Mouse (Mus musculus) lung, embryonic 16.5 days (tissue): Measurements from ENCODE around the gene Ifi208. TPM values are rescaled to one million over a fixed set of nuclear protein-coding genes. Genes with fewer than 3 reads are reported as not detected.
"Not testable (repeated sequence)": the region's sequence is repeated elsewhere in the genome, so short reads cannot be mapped to it uniquely, and the experiment has no call there.

ENCODE experiments used
- ATAC-seq: fragments of 200-750 bp; cut with Nextera tagmentation; 2 replicates; pipeline ENCODE4 v1.8.0; 2017; ENCODE audit warnings: low read depth, mild to moderate bottlenecking, moderate library complexity
- H3K27ac ChIP-seq: fragments of 300-500 bp; sonication (generic); 2 replicates; pipeline ENCODE4 v1.5.1; 2014; ENCODE audit warnings: mild to moderate bottlenecking, control low read depth, low read length
- H3K27me3 ChIP-seq: fragments of 300-500 bp; sonication (generic); 2 replicates; pipeline ENCODE4 v1.6.1; 2014; ENCODE audit warnings: low read depth, low read length, mixed read lengths; ENCODE audit not compliant: control insufficient read depth, insufficient read depth
- H3K36me3 ChIP-seq: fragments of 300-500 bp; sonication (generic); 2 replicates; pipeline ENCODE4 v1.6.1; 2014; ENCODE audit warnings: low read length; ENCODE audit not compliant: control insufficient read depth, insufficient read depth
- H3K4me1 ChIP-seq: fragments of 300-500 bp; sonication (generic); replicated peaks from 2 replicates; pipeline ENCODE4 v1.6.1; 2014; ENCODE audit warnings: low read length, mixed read lengths; ENCODE audit not compliant: control insufficient read depth, insufficient read depth
- H3K4me2 ChIP-seq: fragments of 300-500 bp; sonication (generic); 2 replicates; pipeline ENCODE4 v1.6.1; 2014; ENCODE audit warnings: low read depth, low read length, control low read depth
- H3K4me3 ChIP-seq: fragments of 300-500 bp; sonication (generic); 2 replicates; pipeline ENCODE4 v1.5.1; 2014; ENCODE audit warnings: mild to moderate bottlenecking, low read length, control low read depth
- H3K9ac ChIP-seq: fragments of 300-500 bp; sonication (generic); 2 replicates; pipeline ENCODE4 v1.6.1; 2014; ENCODE audit warnings: low read length, control low read depth
- H3K9me3 ChIP-seq: fragments of 300-500 bp; sonication (generic); 2 replicates; pipeline ENCODE4 v1.6.1; 2016; ENCODE audit warnings: low read length; ENCODE audit not compliant: control insufficient read depth
- WGBS: fragments of 180-500 bp; shearing (Covaris S2); extraction: QIAGEN DNeasy Blood & Tissue Kit; methylation state at CpG from one replicate; pipeline ENCODE4 v1.1.7; 2014; 5-methylcytosine and 5-hydroxymethylcytosine counted together
- microRNA-seq: library from miRNA; unstranded; fragments of <30 nt; microRNA quantifications from one replicate; pipeline ENCODE4, GENCODE M21; 2016
- polyA plus RNA-seq: library from polyadenylated mRNA; unstranded; fragments of >200 nt; fragmentation: Nextera tagmentation; extraction: Ambion mirVana; gene quantifications from 2 replicates; pipeline ENCODE4 v1.2.1, GENCODE M21; 2015

The Ifi208 gene
- polyA plus RNA-seq, 1 experiment from 2014 or later: 0.08 TPM

DNA sequence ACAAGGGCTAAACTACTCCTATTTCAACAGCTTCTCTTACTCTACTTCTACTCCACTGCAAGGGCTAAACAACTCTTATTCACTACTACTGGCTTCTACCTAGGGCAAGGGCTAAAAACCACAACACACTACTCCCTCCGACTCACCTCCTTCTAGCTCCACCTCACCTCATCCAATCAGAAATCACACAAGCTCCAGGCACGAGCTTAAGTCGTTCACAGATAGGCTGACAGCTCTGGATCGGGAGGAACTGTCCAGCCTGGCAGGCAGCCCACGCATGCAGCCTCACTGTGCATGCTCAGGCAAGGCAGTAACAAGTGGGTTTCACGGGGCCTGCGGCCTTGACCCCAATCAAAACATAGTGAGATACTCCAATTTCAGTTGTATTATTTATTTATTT, 59.7 kb downstream of the Ifi208 start:
- no peaks in the 10 kb centered on the region for H3K9me3 ChIP-seq
- H3K4me1 ChIP-seq: no peaks in the 10 kb centered on the region
- no peaks in the 10 kb centered on the region for H3K27me3 ChIP-seq
- ATAC-seq: no peak
- H3K9ac ChIP-seq: no peak overlapping the region
- 14% methylated on average over 7 of the region's 7 CpGs for WGBS
- no peak overlapping the region for H3K4me2 ChIP-seq
- no peak overlapping the region for H3K27ac ChIP-seq
- no peaks in the 10 kb centered on the region for H3K36me3 ChIP-seq
- no peak overlapping the region for H3K4me3 ChIP-seq

DNA sequence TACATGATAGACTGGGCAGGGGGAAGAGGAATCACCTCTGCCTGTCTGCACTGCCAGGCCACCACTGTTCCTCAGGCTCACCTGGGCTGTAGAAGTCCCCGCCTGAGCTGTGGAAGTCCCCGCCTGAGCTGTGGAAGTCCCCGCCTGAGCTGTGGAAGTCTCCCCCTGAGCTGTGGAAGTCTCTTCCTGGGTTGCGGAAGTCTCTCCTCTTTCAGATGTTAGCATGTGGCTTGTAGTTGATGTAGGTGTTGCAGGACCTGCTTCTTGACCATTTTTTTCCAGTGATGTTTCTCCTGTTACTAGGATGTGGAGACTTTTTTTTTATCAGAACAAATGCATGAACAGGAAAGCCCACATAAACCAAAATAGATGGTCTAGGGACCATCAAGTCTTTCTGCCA, 61.5 kb downstream of the Ifi208 start:
- H3K27ac ChIP-seq, H3K4me3 ChIP-seq, H3K36me3 ChIP-seq, H3K4me2 ChIP-seq, H3K9me3 ChIP-seq, H3K4me1 ChIP-seq, ATAC-seq, H3K27me3 ChIP-seq, H3K9ac ChIP-seq: not testable (repeated sequence)
- WGBS: 87% methylated on average over 4 of the region's 4 CpGs

DNA sequence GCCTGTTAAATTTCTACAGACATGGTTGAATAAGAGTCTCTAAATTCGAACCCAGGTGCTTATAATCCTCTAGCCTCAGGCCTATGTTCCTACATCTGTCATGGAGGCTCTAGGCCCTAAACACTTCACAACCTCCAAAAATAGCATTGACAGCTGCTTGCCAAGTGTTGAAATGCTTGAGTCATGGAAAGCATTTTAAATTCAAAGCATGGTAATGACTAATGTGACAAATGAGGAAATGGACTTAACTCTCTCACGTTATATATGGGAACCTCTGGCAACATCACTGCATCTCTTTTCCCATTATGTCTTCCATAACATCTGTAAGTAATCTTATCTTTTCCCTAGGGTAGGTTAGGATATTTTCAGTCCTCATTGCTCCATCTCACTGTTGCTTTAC, 63.5 kb downstream of the Ifi208 start:
- ATAC-seq: no peak
- Histone ChIP-seq H3K27me3 (no peaks in the 10 kb centered on the region), H3K27ac (no peak overlapping the region), H3K4me1 (no peaks in the 10 kb centered on the region), H3K4me2 (no peak overlapping the region), H3K4me3 (no peak overlapping the region), H3K9ac (no peak overlapping the region), H3K36me3 (no peaks in the 10 kb centered on the region), H3K9me3 (no peaks in the 10 kb centered on the region)
- WGBS: 51% methylated on average over 2 of the region's 2 CpGs

DNA sequence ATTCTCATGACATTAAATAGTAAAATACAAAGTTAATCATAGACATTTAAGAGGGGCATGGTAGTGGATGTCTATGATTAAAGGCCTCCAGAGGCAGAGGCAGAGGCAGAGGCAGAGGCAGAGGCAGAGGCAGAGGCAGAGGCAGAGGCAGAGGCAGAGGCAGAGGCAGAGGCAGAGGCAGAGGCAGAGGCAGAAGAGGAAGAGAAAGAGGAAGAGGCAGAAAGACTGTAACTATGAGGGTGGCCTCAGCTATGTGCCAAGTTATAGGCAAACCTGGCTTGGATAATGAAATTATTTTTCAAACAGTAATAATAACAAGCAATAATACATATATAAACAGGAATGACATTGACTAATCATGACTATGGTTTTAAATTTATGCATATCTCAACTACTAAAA, 67.1 kb downstream of the Ifi208 start:
- H3K9me3 ChIP-seq: no peaks in the 10 kb centered on the region
- no peaks in the 10 kb centered on the region for H3K36me3 ChIP-seq
- no peak overlapping the region for H3K4me3 ChIP-seq
- no peak overlapping the region for H3K9ac ChIP-seq
- no peak overlapping the region for H3K27ac ChIP-seq
- no peak for ATAC-seq
- H3K4me1 ChIP-seq: no peaks in the 10 kb centered on the region
- no peak overlapping the region for H3K4me2 ChIP-seq
- H3K27me3 ChIP-seq: no peaks in the 10 kb centered on the region

- Histone ChIP-seq H3K4me3 (no peak within 1 kb of the TSS), H3K4me1 (no peaks in the 10 kb centered on the region), H3K9ac (no peak within 1 kb of the TSS), H3K27ac (no peak within 1 kb of the TSS), H3K4me2 (no peak within 1 kb of the TSS), H3K36me3 (no peaks in the 10 kb centered on the region), H3K9me3 (no peaks in the 10 kb centered on the region), H3K27me3 (no peaks in the 10 kb centered on the region)
- WGBS: 59% methylated on average over 4 of the region's 4 CpGs
- ATAC-seq: no peak
Measured at GRCm38 (mm10) chr1:173741656-173742055, 68.2 kb downstream of the Ifi208 start, which contains the start of gene Ifi207. Gene Ifi207 (minus strand): TSS chr1:173741747.

GRCm38 (mm10) chr1:173742262-173742661, 68.8 kb downstream of the Ifi208 start:
- H3K4me2 ChIP-seq: no peak overlapping the region
- no peaks in the 10 kb centered on the region for H3K36me3 ChIP-seq
- H3K4me1 ChIP-seq: no peaks in the 10 kb centered on the region
- H3K9me3 ChIP-seq: no peaks in the 10 kb centered on the region
- no peak overlapping the region for H3K4me3 ChIP-seq
- no peak overlapping the region for H3K9ac ChIP-seq
- H3K27ac ChIP-seq: no peak overlapping the region
- ATAC-seq: no peak
- WGBS: 54% methylated on average over 1 of the region's 1 CpGs
- no peaks in the 10 kb centered on the region for H3K27me3 ChIP-seq

Small RNA genes within 50 kb of the gene (microRNA-seq; reads per million reads assigned to microRNA genes)
- gene Gm44339: not detected

Other genes starting within 250 kb of the Ifi208 start
- gene Ifi206, start 182.6 kb upstream of the Ifi208 start, polyA plus RNA-seq: 0.08 and 0.21 TPM in 2 replicates
- gene Ifi214, start 137.7 kb upstream of the Ifi208 start, polyA plus RNA-seq: not detected in 2 replicates
- not detected in 2 replicates for gene Ifi213, start 74.4 kb upstream of the Ifi208 start, polyA plus RNA-seq
- 0.21 and 0.50 TPM in 2 replicates for gene Ifi209, start 42.8 kb upstream of the Ifi208 start, polyA plus RNA-seq
- gene Ifi207, start 68.1 kb downstream of the Ifi208 start, polyA plus RNA-seq: 0.85 and 0.98 TPM in 2 replicates
- gene Ifi204, start 93.3 kb downstream of the Ifi208 start, polyA plus RNA-seq: 1.6 and 2.2 TPM in 2 replicates
- gene Ifi211, start 239.4 kb downstream of the Ifi208 start, polyA plus RNA-seq: 1.1 and 1.8 TPM in 2 replicates